Mouse (Mus musculus): ENCODE data around the gene Gsta3.
"Not testable (repeated sequence)": the region's sequence is repeated elsewhere in the genome, so short reads cannot be mapped to it uniquely, and the experiment has no call there.

Gene Gsta3

GRCm38 (mm10) chr1:21253303-21253650 is 12.9 kb downstream of the Gsta3 start:
- no peak for DNase-seq (ENCODE audit: low spot score in 2 of 2)

DNA sequence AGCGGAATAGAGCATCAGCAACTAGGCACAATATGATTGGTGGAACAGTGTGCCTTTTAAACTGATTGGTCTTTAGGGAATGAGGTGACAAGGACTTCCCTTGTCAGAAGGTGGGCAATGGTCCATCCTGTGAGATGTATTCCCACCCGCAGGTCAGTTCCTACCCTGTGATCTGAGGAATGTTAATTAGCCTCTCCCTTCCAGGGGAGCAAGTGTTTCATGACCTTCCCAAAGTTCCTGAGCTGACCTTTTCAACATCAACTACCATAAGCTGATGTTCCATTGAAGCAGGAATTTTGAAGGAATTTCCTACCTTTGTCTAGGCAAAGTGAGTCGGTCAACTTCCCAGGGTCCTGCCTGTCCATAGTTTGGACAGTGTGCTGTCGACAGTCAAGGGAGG is 13.5 kb downstream of the Gsta3 start:
- DNase-seq (ENCODE audit: low spot score in 2 of 2), result no peak

DNA sequence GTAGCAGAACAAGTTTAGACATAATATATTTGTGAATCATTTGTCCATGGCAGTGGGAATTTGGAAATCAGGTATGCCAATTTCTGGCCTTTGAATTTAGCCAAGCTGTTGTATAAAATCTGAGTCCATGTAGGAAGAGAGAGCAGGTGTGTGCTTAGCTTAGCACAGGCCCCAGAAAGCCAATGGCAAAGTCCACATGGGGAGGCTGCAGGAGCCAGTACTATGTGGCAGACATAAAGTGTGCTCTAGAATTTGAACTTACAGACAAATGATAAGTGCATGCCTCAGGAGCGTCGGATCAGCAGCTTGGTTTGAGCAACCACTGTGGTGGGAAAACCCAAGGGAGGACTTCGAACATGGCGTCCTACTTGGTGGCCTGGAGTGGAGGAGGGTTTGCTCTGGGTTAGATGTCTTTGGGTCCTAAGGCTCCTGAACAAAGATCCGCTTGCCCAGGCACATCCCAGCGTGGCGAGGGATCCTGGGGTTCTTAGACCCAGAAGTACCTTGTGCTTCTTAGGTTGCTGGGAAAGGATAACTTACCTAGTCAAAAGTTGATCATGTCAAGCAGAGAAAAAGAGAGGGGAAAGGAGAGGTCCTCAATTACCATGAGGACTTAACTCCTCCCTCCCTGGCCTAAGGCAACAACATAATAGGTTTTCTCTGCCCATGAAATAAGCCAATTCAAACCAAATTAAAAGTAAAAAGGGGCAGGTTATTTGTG is 15.4 kb downstream of the Gsta3 start:
- no peak for DNase-seq (ENCODE audit: low spot score in 2 of 2)

DNA sequence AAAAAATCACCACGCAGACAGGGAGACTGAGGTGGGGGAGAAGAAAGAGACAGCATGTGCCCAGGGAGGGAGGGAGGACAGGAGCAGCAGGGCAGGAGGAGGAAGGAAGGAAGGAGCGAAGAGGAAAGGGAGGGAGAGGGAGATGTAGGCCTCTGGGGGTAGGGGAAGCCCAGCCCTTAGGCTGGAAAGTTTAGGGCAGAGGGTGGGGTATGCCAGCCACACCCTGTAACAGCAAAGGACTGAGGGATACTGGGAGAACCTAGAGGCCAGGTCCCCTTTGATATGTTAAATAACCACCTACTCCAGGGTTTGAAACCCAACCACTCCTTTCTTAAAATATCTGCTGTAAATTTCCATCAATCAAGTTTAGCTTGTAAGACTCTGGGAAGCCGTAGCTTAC is 16.0 kb downstream of the Gsta3 start:
- DNase-seq (ENCODE audit: low spot score in 2 of 2), result no peak

DNA sequence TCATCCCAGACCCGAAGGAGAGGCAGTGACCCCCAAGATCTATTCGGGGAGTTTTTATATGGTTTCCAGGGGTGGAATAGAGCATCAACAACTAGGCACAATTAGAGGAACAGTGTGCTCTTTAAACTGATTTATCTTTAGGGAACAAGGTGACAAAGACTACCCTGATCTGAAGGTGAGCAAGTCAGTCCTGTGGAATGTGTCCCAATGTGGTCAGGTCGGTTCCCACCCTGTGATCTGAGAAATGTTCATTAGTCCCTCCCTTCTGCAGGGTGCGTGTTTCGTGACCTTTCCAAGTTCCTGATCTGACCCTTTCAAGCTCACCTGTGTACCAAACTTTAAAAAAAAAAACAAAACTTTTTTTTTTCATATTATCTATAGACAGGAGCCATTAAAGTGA is 16.5 kb downstream of the Gsta3 start:
- no peak for DNase-seq (ENCODE audit: low spot score in 2 of 2)

DNA sequence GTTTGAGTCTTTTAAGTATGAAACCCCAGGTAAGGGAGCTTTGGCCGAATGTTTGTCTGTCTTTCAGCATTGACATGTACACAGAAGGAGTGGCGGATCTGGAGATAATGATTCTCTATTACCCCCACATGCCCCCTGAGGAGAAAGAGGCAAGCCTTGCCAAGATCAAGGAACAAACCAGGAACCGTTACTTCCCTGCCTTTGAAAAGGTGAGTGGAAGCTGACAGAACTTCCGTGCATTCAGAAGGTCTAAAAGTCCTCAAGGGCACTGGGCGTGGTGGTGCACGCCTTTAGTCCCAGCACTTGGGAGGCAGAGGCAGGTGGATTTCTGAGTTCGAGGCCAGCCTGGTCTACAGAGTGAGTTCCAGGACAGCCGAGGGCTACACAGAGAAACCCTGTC is 19.6 kb downstream of the Gsta3 start:
- not testable (repeated sequence) for DNase-seq (ENCODE audit: low spot score in 2 of 2)

DNA sequence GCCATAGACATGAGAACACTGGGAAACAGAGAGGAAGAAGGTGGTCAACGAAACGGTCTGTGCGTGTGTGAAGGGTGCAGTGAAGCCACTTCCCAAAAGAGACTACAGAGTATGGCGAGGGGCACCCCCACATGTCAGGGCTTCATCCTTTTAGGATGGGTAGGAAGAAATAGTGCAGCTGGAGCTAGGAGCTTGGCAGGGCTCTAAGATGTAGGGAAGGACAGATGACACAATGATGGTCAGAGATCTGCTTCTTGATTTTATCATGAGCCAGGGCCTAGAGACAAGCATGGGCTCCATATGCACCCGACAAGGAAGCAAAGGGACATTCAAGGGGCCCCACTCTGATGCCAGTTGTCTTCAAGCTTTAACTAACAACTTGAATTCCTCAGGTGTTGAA is 22.0 kb downstream of the Gsta3 start:
- DNase-seq (ENCODE audit: low spot score in 2 of 2), result no peak

GRCm38 (mm10) chr1:21263986-21264385 is 23.6 kb downstream of the Gsta3 start:
- DNase-seq (ENCODE audit: low spot score in 2 of 2), result no peak

GRCm38 (mm10) chr1:21264747-21265146 is 24.4 kb downstream of the Gsta3 start:
- DNase-seq (ENCODE audit: low spot score in 2 of 2), result no peak

DNA sequence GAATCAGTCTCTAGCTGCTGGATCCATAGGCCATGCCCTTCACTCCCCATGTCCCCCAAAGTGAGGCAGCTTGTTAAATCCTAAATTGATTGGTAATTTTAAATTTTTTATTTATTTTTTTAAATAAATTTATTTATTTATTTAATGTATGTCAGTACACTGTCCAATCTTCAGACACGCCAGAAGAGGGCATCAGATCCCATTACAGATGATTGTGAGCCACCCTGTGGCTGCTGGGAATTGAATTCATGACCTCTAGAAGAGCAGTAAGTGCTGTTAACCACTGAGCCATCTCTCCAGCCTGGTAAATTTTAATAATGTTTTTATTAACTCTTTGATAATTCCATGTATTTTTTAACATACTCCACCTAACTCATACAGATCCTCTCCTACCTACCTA is 26.4 kb downstream of the Gsta3 start:
- DNase-seq (ENCODE audit: low spot score in 2 of 2), result no peak

- not testable (repeated sequence) for DNase-seq (ENCODE audit: low spot score in 2 of 2)
Observed at GRCm38 (mm10) chr1:21267466-21267865, 27.1 kb downstream of the Gsta3 start.

DNA sequence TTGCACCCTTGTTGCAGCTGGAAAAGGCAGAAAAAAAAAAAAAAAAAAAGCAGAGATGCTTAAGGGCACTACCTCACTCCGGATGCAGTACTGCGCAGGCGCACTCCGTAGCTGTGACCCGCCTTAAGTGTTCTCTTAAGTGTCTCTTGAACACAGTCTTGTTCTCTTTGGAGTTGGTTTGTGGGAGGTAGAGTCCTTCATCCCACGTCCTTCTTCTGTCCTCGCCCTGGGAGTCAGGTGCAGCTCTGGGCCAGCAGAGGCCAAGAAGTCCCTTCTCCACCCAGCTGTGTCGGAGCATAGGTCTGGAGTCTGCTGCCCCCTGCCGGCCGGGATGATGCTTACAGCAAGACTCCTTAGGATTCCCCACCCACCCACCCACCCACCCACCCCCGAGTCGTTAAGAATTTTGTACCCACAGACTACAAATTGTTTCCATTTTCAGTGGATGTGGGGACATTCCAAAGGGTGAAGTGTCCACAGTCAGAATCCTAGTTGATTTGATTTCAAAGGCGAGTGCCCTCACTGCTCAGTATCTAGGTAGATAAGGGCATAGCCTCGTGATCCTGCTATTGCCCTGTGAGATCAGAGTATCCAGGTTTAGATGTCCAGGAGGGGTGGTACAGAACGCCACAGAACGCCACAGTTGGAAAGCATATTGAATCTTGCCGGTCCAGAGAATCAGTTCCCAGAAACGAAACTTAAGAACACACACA is 31.1 kb downstream of the Gsta3 start:
- peak; percentile 59 to 70 for DNase-seq (ENCODE audit: low spot score in 2 of 2)

- no peak for DNase-seq (ENCODE audit: low spot score in 2 of 2)
Observed at GRCm38 (mm10) chr1:21272056-21272431, 31.7 kb downstream of the Gsta3 start.

DNA sequence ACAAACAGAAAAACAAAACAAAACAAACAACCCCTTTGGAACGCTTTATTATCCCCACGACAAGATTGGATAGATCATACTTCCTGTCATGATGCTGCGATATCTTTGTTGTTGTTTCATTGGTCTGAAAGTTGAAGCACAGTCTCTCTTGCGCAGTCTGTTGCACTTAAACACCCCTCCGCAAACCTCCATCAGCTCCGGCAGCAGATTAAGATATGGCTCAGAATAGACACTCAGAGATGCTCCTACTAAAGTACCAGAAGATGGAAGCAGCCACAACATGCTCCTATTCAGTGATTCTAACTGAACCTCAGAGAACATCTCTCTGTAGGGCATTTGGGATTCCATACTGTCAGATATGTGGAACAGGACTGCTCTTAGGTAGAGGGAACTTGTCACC is 32.7 kb downstream of the Gsta3 start:
- no peak for DNase-seq (ENCODE audit: low spot score in 2 of 2)

GRCm38 (mm10) chr1:21274437-21275040 is 34.1 kb downstream of the Gsta3 start:
- DNase-seq (ENCODE audit: low spot score in 2 of 2), result no peak

DNA sequence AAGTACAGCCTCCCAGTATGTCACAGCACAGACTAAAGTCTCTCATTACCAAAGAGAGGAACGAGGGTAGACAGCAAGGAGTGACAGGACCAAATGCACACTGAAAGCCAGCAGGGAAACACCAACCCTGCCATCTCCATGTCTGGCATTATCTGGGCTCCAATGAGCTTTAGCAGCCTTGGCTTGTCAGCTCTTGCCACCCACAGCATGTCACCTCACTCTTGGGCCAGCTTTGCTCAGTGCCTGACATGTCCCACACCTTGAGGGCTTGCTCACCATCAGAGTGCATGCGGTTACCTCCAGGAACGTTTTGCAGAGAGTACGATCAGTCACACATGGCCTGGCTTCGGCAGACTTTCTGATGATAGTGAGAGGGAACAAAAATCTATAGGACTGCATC is 35.0 kb downstream of the Gsta3 start:
- not testable (repeated sequence) for DNase-seq (ENCODE audit: low spot score in 2 of 2)

GRCm38 (mm10) chr1:21276158-21276557 is 35.8 kb downstream of the Gsta3 start:
- not testable (repeated sequence) for DNase-seq (ENCODE audit: low spot score in 2 of 2)

GRCm38 (mm10) chr1:21280306-21280705 is 39.9 kb downstream of the Gsta3 start:
- no peak for DNase-seq (ENCODE audit: low spot score in 2 of 2)

DNA sequence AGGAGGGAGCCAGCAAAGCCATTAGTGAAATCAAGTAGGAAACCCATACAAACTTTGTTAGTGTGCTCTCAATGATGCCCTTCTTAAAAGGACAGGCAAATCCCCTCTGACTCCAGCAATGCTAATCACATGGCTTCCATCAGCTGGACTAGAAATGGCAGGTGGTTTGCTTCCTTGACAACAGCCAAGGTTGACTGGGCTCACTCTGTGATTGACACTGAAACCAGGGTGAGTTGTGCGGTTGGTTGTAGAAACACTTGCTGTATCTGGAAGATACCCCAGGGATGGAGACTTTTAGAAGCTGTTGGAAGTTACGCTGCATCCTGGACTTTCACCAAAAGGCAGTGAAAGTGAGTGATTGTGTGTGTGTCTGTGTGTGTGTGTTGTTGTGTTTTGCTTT is 44.3 kb downstream of the Gsta3 start:
- DNase-seq (ENCODE audit: low spot score in 2 of 2), result not testable (repeated sequence)

GRCm38 (mm10) chr1:21291394-21291793 is 51.0 kb downstream of the Gsta3 start:
- no peak for DNase-seq (ENCODE audit: low spot score in 2 of 2)

DNA sequence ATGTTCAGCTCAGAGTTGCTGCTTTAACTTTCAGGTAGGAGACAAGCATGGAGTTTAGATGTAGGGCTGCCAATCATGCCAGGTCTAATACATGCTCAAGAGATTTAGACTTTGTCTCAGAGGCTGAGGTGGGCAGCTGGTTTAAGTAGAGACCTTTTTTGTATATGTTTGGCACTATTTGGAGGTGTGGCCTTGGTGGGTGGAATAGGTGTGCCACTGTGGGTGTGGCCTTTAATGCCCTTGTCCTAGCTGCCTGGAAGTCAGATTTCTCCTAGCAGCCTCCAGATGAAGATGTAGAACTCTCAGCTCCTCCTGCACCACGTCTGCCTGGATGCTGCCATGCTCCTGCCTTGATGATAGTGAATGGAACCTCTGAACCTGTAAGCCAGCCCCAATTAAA is 52.2 kb downstream of the Gsta3 start:
- DNase-seq (ENCODE audit: low spot score in 2 of 2), result no peak

GRCm38 (mm10) chr1:21296169-21296568 is 55.8 kb downstream of the Gsta3 start:
- no peak for DNase-seq (ENCODE audit: low spot score in 2 of 2)

- DNase-seq (ENCODE audit: low spot score in 2 of 2), result no peak
Observed at GRCm38 (mm10) chr1:21298114-21298513, 57.7 kb downstream of the Gsta3 start.
